Mouse (Mus musculus) limb, embryonic 10.5 days (tissue): ENCODE measurements around the gene Lin52. TPM values are rescaled to one million over a fixed set of nuclear protein-coding genes. Genes with fewer than 3 reads are reported as not detected.
"Not testable (repeated sequence)": the region's sequence is repeated elsewhere in the genome, so short reads cannot be mapped to it uniquely, and the experiment has no call there.

Experiments used
- DNase-seq: peaks from one replicate; pipeline ENCODE4 v3.0.0-alpha.2; 2017; ENCODE audit warnings: low spot score
- H3K27ac ChIP-seq: fragments of 300-500 bp; sonication (generic); 2 replicates; pipeline ENCODE4 v1.5.1; 2016; ENCODE audit warnings: mild to moderate bottlenecking
- H3K27me3 ChIP-seq: fragments of 300-500 bp; sonication (generic); 2 replicates; pipeline ENCODE4 v1.6.1; 2016; ENCODE audit warnings: low read depth, mild to moderate bottlenecking; ENCODE audit not compliant: poor library complexity, severe bottlenecking
- H3K36me3 ChIP-seq: fragments of 300-500 bp; sonication (generic); 2 replicates; pipeline ENCODE4 v1.6.1; 2016; ENCODE audit warnings: mild to moderate bottlenecking, moderate library complexity
- H3K4me1 ChIP-seq: fragments of 300-500 bp; sonication (generic); 2 replicates; pipeline ENCODE4 v1.6.1; 2016
- H3K4me3 ChIP-seq: fragments of 300-500 bp; sonication (generic); 2 replicates; pipeline ENCODE4 v1.5.1; 2016; ENCODE audit warnings: mild to moderate bottlenecking, moderate library complexity
- H3K9me3 ChIP-seq: fragments of 300-500 bp; sonication (generic); replicated peaks from 2 replicates; pipeline ENCODE4 v1.6.1; 2016; ENCODE audit warnings: mild to moderate bottlenecking
- WGBS: fragments of 180-500 bp; shearing (Covaris S2); methylation state at CpG from one replicate; pipeline ENCODE4 v1.1.7; 2016; 5-methylcytosine and 5-hydroxymethylcytosine counted together
- polyA plus RNA-seq: library from polyadenylated mRNA; unstranded; fragments of >200 nt; fragmentation: Nextera tagmentation; extraction: Ambion mirVana; gene quantifications from 2 replicates; pipeline ENCODE4 v1.2.1, GENCODE M21; 2016

The Lin52 gene
- polyA plus RNA-seq, 1 experiment from 2014 or later: 29.2 TPM

- peaks cover 37% of the 10 kb centered on the region for H3K36me3 ChIP-seq
Measured at GRCm38 (mm10) chr12:84530426-84530825, 79.2 kb downstream of the Lin52 start.

GRCm38 (mm10) chr12:84531906-84532829 lies 80.9 kb downstream of the Lin52 start:
- WGBS: 73% methylated on average over 13 of the region's 13 CpGs

More at GRCm38 (mm10) chr12:84530426-84530825, 79.2 kb downstream of the Lin52 start:
- Histone ChIP-seq H3K9me3 (no peaks in the 10 kb centered on the region), H3K4me3 (no peak overlapping the region), H3K27ac (no peak overlapping the region), H3K27me3 (no peaks in the 10 kb centered on the region), H3K4me1 (peaks cover 32% of the 10 kb centered on the region)
- WGBS: 90% methylated on average over 5 of the region's 5 CpGs
- no peak for DNase-seq

DNA sequence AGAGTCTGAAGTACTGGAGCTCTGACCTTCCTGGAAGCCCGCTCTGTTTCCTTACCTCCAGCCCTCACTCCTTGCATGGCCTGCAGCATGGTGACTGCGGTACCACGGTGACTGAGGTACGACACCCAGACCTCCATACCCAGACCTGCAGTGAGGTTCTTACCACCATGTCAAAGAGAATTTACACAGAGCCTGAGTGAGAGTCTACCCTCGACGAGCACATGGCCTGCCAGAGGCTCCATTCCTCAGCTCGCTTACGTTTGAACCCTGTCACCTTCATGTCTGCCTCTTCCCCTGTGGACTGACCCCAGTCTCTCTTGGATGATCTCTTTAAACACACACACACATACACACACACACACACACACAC lies 81.6 kb downstream of the Lin52 start:
- peaks cover 30% of the 10 kb centered on the region for H3K36me3 ChIP-seq
- H3K27ac ChIP-seq: peak overlapping the region; percentile 76
- peaks cover 25% of the 10 kb centered on the region for H3K4me1 ChIP-seq
- no peak for DNase-seq
- WGBS: 90% methylated on average over 8 of the region's 8 CpGs
- H3K4me3 ChIP-seq: no peak overlapping the region
- no peaks in the 10 kb centered on the region for H3K27me3 ChIP-seq
- H3K9me3 ChIP-seq: no peaks in the 10 kb centered on the region

More at GRCm38 (mm10) chr12:84531906-84532829, 80.9 kb downstream of the Lin52 start:
- Histone ChIP-seq H3K4me1 (peaks cover 25% of the 10 kb centered on the region), H3K36me3 (peaks cover 30% of the 10 kb centered on the region), H3K4me3 (no peak overlapping the region), H3K27ac (peak overlapping the region; percentile 76), H3K27me3 (no peaks in the 10 kb centered on the region), H3K9me3 (no peaks in the 10 kb centered on the region)
- DNase-seq: no peak

- Histone ChIP-seq H3K4me3 (no peak overlapping the region), H3K36me3 (peaks cover 30% of the 10 kb centered on the region), H3K27me3 (no peaks in the 10 kb centered on the region), H3K9me3 (no peaks in the 10 kb centered on the region), H3K4me1 (peaks cover 25% of the 10 kb centered on the region), H3K27ac (no peak overlapping the region)
- DNase-seq: no peak
- WGBS: 76% methylated on average over 7 of the region's 7 CpGs
Measured at GRCm38 (mm10) chr12:84533706-84534486, 82.7 kb downstream of the Lin52 start.

GRCm38 (mm10) chr12:84539537-84539936 lies 88.3 kb downstream of the Lin52 start:
- not testable (repeated sequence) for H3K4me3 ChIP-seq, DNase-seq, H3K27ac ChIP-seq, H3K4me1 ChIP-seq, H3K9me3 ChIP-seq, H3K36me3 ChIP-seq, H3K27me3 ChIP-seq
- WGBS: 90% methylated on average over 3 of the region's 3 CpGs

DNA sequence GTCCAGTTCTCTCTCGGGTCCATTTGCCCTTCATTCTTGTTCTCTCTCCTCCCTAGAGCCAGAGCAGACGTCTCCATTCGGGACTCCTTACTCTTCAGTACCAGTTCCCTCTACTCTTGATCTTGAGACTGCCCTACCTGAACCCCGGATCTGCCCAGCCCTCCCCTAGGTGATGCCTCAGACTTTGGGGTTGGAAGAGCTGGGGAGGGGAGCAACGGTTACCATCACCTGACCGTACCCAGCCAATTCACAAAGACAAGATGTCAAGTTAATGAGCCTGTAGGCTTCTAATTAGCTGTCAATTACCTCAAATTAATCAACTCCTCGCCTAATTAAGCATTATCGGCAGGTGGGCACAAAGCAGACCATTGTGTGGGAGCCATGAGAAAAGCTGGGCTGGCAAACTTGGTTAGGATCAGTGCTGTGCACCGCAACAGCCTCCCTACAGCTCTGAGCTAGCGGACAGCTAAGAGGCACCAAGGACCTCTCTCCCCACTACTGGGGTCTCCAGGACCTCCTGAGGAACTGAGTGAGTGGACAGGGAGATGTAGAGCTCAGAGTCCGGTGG lies 90.3 kb downstream of the Lin52 start:
- no peak for DNase-seq
- Histone ChIP-seq H3K4me3 (no peak overlapping the region), H3K27me3 (no peaks in the 10 kb centered on the region), H3K36me3 (no peaks in the 10 kb centered on the region), H3K4me1 (0 out of 2 replicates have a peak, but pooled peaks cover 3% of the 10 kb centered on the region), H3K9me3 (no peaks in the 10 kb centered on the region), H3K27ac (no peak overlapping the region)
- WGBS: 84% methylated on average over 11 of the region's 11 CpGs

GRCm38 (mm10) chr12:84546028-84546427 lies 94.8 kb downstream of the Lin52 start:
- Histone ChIP-seq H3K4me3 (no peak overlapping the region), H3K27me3 (peaks cover 4% of the 10 kb centered on the region; the same call in 1 of the 2 replicates), H3K4me1 (peaks cover 11% of the 10 kb centered on the region), H3K27ac (no peak overlapping the region), H3K9me3 (no peaks in the 10 kb centered on the region), H3K36me3 (no peaks in the 10 kb centered on the region)
- WGBS: 8% methylated on average over 12 of the region's 12 CpGs
- DNase-seq: peak; percentile 78

- Histone ChIP-seq H3K9me3 (no peaks in the 10 kb centered on the region), H3K4me3 (no peak overlapping the region), H3K27me3 (peaks cover 4% of the 10 kb centered on the region; the same call in 1 of the 2 replicates), H3K36me3 (no peaks in the 10 kb centered on the region), H3K4me1 (peaks cover 11% of the 10 kb centered on the region), H3K27ac (0 out of 2 replicates have a peak overlapping the region, but pooled peaks have one; percentile 39)
- WGBS: 89% methylated on average over 2 of the region's 2 CpGs
- DNase-seq: no peak
Measured at GRCm38 (mm10) chr12:84546577-84547085, 95.4 kb downstream of the Lin52 start.

- 60% methylated on average over 8 of the region's 8 CpGs for WGBS
- Histone ChIP-seq H3K4me1 (peaks cover 17% of the 10 kb centered on the region), H3K36me3 (no peaks in the 10 kb centered on the region), H3K27me3 (peaks cover 4% of the 10 kb centered on the region; the same call in 1 of the 2 replicates), H3K4me3 (no peak overlapping the region), H3K9me3 (no peaks in the 10 kb centered on the region), H3K27ac (no peak overlapping the region)
- DNase-seq: no peak
Measured at GRCm38 (mm10) chr12:84548251-84548650, 97.0 kb downstream of the Lin52 start.

DNA sequence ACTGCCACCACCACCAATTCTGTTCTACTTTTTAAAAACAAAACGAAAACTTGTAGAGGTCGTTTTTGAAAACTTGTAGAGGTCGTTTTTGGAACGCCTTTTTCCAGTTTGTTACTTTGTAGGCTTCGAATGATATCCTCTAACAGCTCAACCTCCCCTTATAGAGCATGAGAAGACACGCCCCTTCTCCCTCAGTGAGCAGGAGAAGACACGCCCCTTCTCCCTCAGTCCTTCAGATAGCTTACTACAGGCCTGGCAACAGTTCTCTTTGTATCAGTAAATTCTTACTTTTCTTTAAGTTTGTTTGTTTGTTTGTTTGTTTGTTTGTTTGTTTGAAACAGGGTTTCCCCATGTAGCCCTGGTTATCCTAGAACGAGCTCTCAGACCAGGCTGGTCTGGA lies 104.0 kb downstream of the Lin52 start:
- no peaks in the 10 kb centered on the region for H3K9me3 ChIP-seq
- no peaks in the 10 kb centered on the region for H3K27me3 ChIP-seq
- H3K4me1 ChIP-seq: peaks cover 13% of the 10 kb centered on the region; the same call in 1 of the 2 replicates
- DNase-seq: no peak
- no peak overlapping the region for H3K4me3 ChIP-seq
- H3K27ac ChIP-seq: no peak overlapping the region
- H3K36me3 ChIP-seq: no peaks in the 10 kb centered on the region
- 57% methylated on average over 8 of the region's 8 CpGs for WGBS

GRCm38 (mm10) chr12:84562558-84562957 lies 111.3 kb downstream of the Lin52 start:
- Histone ChIP-seq H3K9me3 (no peaks in the 10 kb centered on the region), H3K36me3 (no peaks in the 10 kb centered on the region), H3K27ac (no peak overlapping the region), H3K4me3 (no peak overlapping the region), H3K4me1 (no peaks in the 10 kb centered on the region), H3K27me3 (peaks cover 41% of the 10 kb centered on the region)
- 54% methylated on average over 4 of the region's 4 CpGs for WGBS
- DNase-seq: no peak

DNA sequence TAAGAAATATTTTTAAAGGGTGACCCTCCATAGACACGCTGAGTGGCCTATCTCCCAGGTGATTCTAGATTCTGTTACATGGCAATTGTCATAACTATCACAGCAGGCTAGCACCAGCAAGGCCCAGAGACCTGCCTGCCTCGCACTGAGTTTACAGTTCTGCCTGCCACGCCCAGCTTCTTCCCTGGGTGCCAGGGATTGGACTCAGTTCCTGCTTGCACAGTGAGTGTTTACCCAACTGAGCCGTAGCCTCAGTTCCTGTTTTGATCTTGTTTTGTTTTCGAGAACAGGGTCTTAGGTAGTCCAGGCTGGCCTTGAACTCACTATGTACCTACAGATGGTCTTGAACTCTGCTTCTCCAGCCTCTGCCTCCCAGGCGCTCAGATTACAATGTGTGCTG lies 116.4 kb downstream of the Lin52 start:
- DNase-seq: no peak
- H3K27me3 ChIP-seq: peaks cover 91% of the 10 kb centered on the region
- H3K36me3 ChIP-seq: no peaks in the 10 kb centered on the region
- 82% methylated on average over 6 of the region's 6 CpGs for WGBS
- no peak overlapping the region for H3K4me3 ChIP-seq
- H3K4me1 ChIP-seq: peaks cover 29% of the 10 kb centered on the region
- no peak overlapping the region for H3K27ac ChIP-seq
- H3K9me3 ChIP-seq: no peaks in the 10 kb centered on the region
